Mouse (Mus musculus) CH12.LX (cell line): ENCODE measurements around the gene Lgi1. TPM values are rescaled to one million over a fixed set of nuclear protein-coding genes. Genes with fewer than 3 reads are reported as not detected.

ENCODE experiments used
- DNase-seq: peaks from one replicate; pipeline ENCODE4 v3.0.0-alpha.2; 2013; ENCODE audit errors: extremely low read depth
- H3K27ac ChIP-seq: 2 replicates; pipeline ENCODE4 v1.5.1; 2012; ENCODE audit warnings: low read depth, mild to moderate bottlenecking, control low read depth, moderate library complexity; ENCODE audit not compliant: insufficient read depth
- H3K27me3 ChIP-seq: replicated peaks from 2 replicates; pipeline ENCODE3; 2012; ENCODE audit warnings: inconsistent platforms
- H3K36me3 ChIP-seq, 2 experiments: replicated peaks in 1 of 2; 2 replicates each; pipeline versions ENCODE3 to v1.6.1; 2012; ENCODE audit warnings: inconsistent platforms in 1 of 2, low read length in 1 of 2, mild to moderate bottlenecking in 1 of 2, mixed read lengths in 1 of 2, moderate library complexity in 1 of 2; ENCODE audit not compliant: control insufficient read depth in 1 of 2, insufficient read depth in 1 of 2
- H3K4me1 ChIP-seq, 2 experiments: 2 replicates each; pipeline ENCODE4 v1.6.1; 2012; ENCODE audit warnings: inconsistent platforms in 1 of 2, moderate library complexity in 1 of 2; ENCODE audit not compliant: insufficient read depth in 2 of 2, control insufficient read depth in 1 of 2
- H3K4me2 ChIP-seq: 2 replicates; pipeline ENCODE4 v1.6.1; 2012; ENCODE audit warnings: low read depth, mild to moderate bottlenecking, control low read depth; ENCODE audit not compliant: poor library complexity, insufficient read depth, severe bottlenecking
- H3K4me3 ChIP-seq, 3 experiments: fragments of 150-350 bp in 1 of 3; sonication (generic) in 1 of 3; replicated peaks in 1 of 3; 2 replicates each; pipeline versions ENCODE3 to v1.5.1; 2011 to 2012; ENCODE audit warnings: low read depth in 2 of 3, low read length in 2 of 3, mild to moderate bottlenecking in 2 of 3, moderate library complexity in 2 of 3, control low read depth in 1 of 3, improper control_type of control experiment in 1 of 3, inconsistent platforms in 1 of 3, mixed read lengths in 1 of 3; ENCODE audit not compliant: poor library complexity in 1 of 3
- H3K79me2 ChIP-seq: replicated peaks from 2 replicates; pipeline ENCODE4 v1.6.1; 2012; ENCODE audit warnings: mild to moderate bottlenecking, moderate library complexity; ENCODE audit not compliant: control insufficient read depth, poor library complexity, insufficient read depth, severe bottlenecking; ENCODE audit errors: extremely low read depth
- H3K9ac ChIP-seq: 2 replicates; pipeline ENCODE4 v1.6.1; 2012; ENCODE audit warnings: low read depth, mild to moderate bottlenecking, control low read depth, moderate library complexity; ENCODE audit not compliant: insufficient read depth
- H3K9me3 ChIP-seq: replicated peaks from 2 replicates; pipeline ENCODE3; 2012; ENCODE audit warnings: low read length, inconsistent platforms, mixed read lengths
- BHLHE40 ChIP-seq: IDR thresholded peaks from 2 replicates; pipeline ENCODE4 v1.6.1; 2011; ENCODE audit warnings: mild to moderate bottlenecking, low read depth, low read length, improper control_type of control experiment
- CHD2 ChIP-seq: IDR thresholded peaks from 2 replicates; pipeline ENCODE4 v1.6.1; 2011; ENCODE audit warnings: low read length, improper control_type of control experiment
- CTCF ChIP-seq, 2 experiments: IDR thresholded peaks in 1 of 2; conservative IDR thresholded peaks in 1 of 2; 2 replicates each; pipeline ENCODE4 v1.5.1; 2011 to 2012; ENCODE audit warnings: low read depth in 2 of 2, low read length in 2 of 2, improper control_type of control experiment in 1 of 2, inconsistent platforms in 1 of 2, mild to moderate bottlenecking in 1 of 2, moderate library complexity in 1 of 2
- E2F4 ChIP-seq: IDR thresholded peaks from 2 replicates; pipeline ENCODE4 v1.6.1; 2011; ENCODE audit warnings: low read depth, low read length, improper control_type of control experiment; ENCODE audit not compliant: insufficient replicate concordance
- ELF1 ChIP-seq: IDR thresholded peaks from 2 replicates; pipeline ENCODE4 v1.6.1; 2014; ENCODE audit warnings: low read depth, mild to moderate bottlenecking, inconsistent platforms, low read length, improper control_type of control experiment
- GABPA ChIP-seq: IDR thresholded peaks from 2 replicates; pipeline ENCODE4 v1.6.1; 2012; ENCODE audit warnings: low read depth, low read length, improper control_type of control experiment, inconsistent platforms; ENCODE audit not compliant: insufficient replicate concordance
- HCFC1 ChIP-seq: IDR thresholded peaks from 2 replicates; pipeline ENCODE4 v1.6.1; 2012; ENCODE audit warnings: low read depth, mild to moderate bottlenecking, inconsistent platforms, low read length, improper control_type of control experiment
- IRF4 ChIP-seq: IDR thresholded peaks from 2 replicates; pipeline ENCODE4 v1.6.1; 2014; ENCODE audit warnings: low read depth, mild to moderate bottlenecking, inconsistent platforms, low read length, improper control_type of control experiment
- KAT2A ChIP-seq: IDR thresholded peaks from 2 replicates; pipeline ENCODE4 v1.6.1; 2012; ENCODE audit warnings: low read length, improper control_type of control experiment, inconsistent platforms; ENCODE audit not compliant: insufficient replicate concordance
- MAZ ChIP-seq: IDR thresholded peaks from 2 replicates; pipeline ENCODE4 v1.6.1; 2012; ENCODE audit warnings: low read depth, mild to moderate bottlenecking, inconsistent platforms, low read length, improper control_type of control experiment, moderate library complexity
- MYC ChIP-seq: IDR thresholded peaks from 2 replicates; pipeline ENCODE4 v1.6.1; 2011; ENCODE audit warnings: low read depth, mild to moderate bottlenecking, improper control_type of control experiment, low read length
- NELFE ChIP-seq: IDR thresholded peaks from 2 replicates; pipeline ENCODE4 v1.6.1; 2011; ENCODE audit warnings: low read depth, low read length, improper control_type of control experiment
- RCOR1 ChIP-seq: conservative IDR thresholded peaks from 2 replicates; pipeline ENCODE4 v1.6.1; 2012; ENCODE audit warnings: low read depth, mild to moderate bottlenecking, inconsistent platforms, low read length, improper control_type of control experiment
- SIN3A ChIP-seq: IDR thresholded peaks from 2 replicates; pipeline ENCODE4 v1.6.1; 2012; ENCODE audit warnings: low read length, improper control_type of control experiment, inconsistent platforms
- TBP ChIP-seq: conservative IDR thresholded peaks from 2 replicates; pipeline ENCODE4 v1.6.1; 2011; ENCODE audit warnings: low read depth, low read length, improper control_type of control experiment
- TCF12 ChIP-seq: IDR thresholded peaks from 2 replicates; pipeline ENCODE4 v1.6.1; 2014; ENCODE audit warnings: low read depth, mild to moderate bottlenecking, inconsistent platforms, low read length, improper control_type of control experiment
- UBTF ChIP-seq: IDR thresholded peaks from 2 replicates; pipeline ENCODE4 v1.6.1; 2012; ENCODE audit warnings: low read depth, mild to moderate bottlenecking, inconsistent platforms, low read length, improper control_type of control experiment, moderate library complexity
- USF1 ChIP-seq: IDR thresholded peaks from 2 replicates; pipeline ENCODE4 v1.6.1; 2014; ENCODE audit warnings: low read depth, mild to moderate bottlenecking, inconsistent platforms, low read length, improper control_type of control experiment
- USF2 ChIP-seq: conservative IDR thresholded peaks from 2 replicates; pipeline ENCODE4 v1.6.1; 2011; ENCODE audit warnings: low read depth, low read length, improper control_type of control experiment
- ZKSCAN1 ChIP-seq: IDR thresholded peaks from 2 replicates; pipeline ENCODE4 v1.6.1; 2012; ENCODE audit warnings: low read depth, inconsistent platforms, low read length, improper control_type of control experiment, borderline replicate concordance
- ZMIZ1 ChIP-seq: IDR thresholded peaks from 2 replicates; pipeline ENCODE4 v1.6.1; 2012; ENCODE audit warnings: low read depth, mild to moderate bottlenecking, inconsistent platforms, low read length, improper control_type of control experiment
- ZNF384 ChIP-seq: IDR thresholded peaks from 2 replicates; pipeline ENCODE4 v1.6.1; 2012; ENCODE audit warnings: low read depth, low read length, improper control_type of control experiment, inconsistent platforms
- dilution Hi-C: fragments of 300-500 bp; cut with MboI; formaldehyde crosslinking; loops from 2 replicates; pipeline ENCODE4 v1.14.3; 2020; ENCODE audit warnings: low sequenced_read_pairs; ENCODE audit not compliant: extremely low pct_unique_long_range_greater_than_20kb, extremely low pct_ligation_motif_present
- in situ Hi-C: fragments of 300-500 bp; cut with MboI; formaldehyde crosslinking; loops from 3 replicates; pipeline ENCODE4 v1.14.3; 2019; ENCODE audit warnings: low sequenced_read_pairs, low pct_ligation_motif_present, low pct_unique_long_range_greater_than_20kb, mixed read lengths
- polyA plus RNA-seq: library from polyadenylated mRNA; unstranded; fragments of >175 nt; gene quantifications from 2 replicates; pipeline ENCODE4 v1.2.1, GENCODE M21; 2012; ENCODE audit warnings: low read depth; ENCODE audit not compliant: insufficient read length
- total RNA-seq, 2 experiments: library from RNA; depleted of rRNA; stranded (reverse); fragments of 300-350 nt in 1 of 2; fragments of >200 nt in 1 of 2; gene quantifications; 2 replicates each; pipeline ENCODE4 v1.2.3; 2012 to 2014

Gene Lgi1
- total and polyA plus RNA-seq, 3 experiments = 0.20 TPM; not detected in 2

- TF ChIP-seq ZNF384 (no peak), USF1 (no peak), MYC (no peak), NELFE (no peak), SIN3A (no peak), KAT2A (no peak), ZMIZ1 (no peak), TBP (no peak), UBTF (no peak), GABPA (no peak), IRF4 (no peak), BHLHE40 (no peak), ELF1 (no peak), ZKSCAN1 (no peak), RCOR1 (no peak), HCFC1 (no peak), MAZ (no peak), CTCF (conservative IDR thresholded peaks at IDR 0.05 in 1 of 2, IDR thresholded peaks at IDR 0.05 in 1 of 2; ENCODE audit: low read depth in 2 of 2, low read length in 2 of 2) (no peak)
- Histone ChIP-seq H3K9me3 (no peaks in the 10 kb centered on the region), H3K79me2 (no peaks in the 10 kb centered on the region), H3K36me3 (no peaks in the 10 kb centered on the region), H3K27me3 (no peaks in the 10 kb centered on the region), H3K4me1 (no peaks in the 10 kb centered on the region), H3K4me2 (no peak overlapping the region), H3K27ac (no peak overlapping the region), H3K9ac (no peak overlapping the region), H3K4me3 (no peak overlapping the region)
- DNase-seq = no peak
- in situ Hi-C loops (no loop called here), dilution Hi-C loops (no loop called here)
Observed at GRCm38 (mm10) chr19:38291432-38291831, 27.1 kb downstream of the Lgi1 start.

- Histone ChIP-seq H3K27ac (no peak overlapping the region), H3K4me3 (no peak overlapping the region), H3K79me2 (no peaks in the 10 kb centered on the region), H3K4me2 (no peak overlapping the region), H3K36me3 (no peaks in the 10 kb centered on the region)
- dilution Hi-C loops = no loop called here
- no peak for DNase-seq
- TF ChIP-seq HCFC1 = no peak
- TF ChIP-seq MAZ = no peak
- no peak for TF ChIP-seq E2F4
- no peak for TF ChIP-seq ZMIZ1
- TF ChIP-seq USF2 = no peak
- TF ChIP-seq SIN3A = no peak
- no peak for TF ChIP-seq TCF12
- no peak for TF ChIP-seq USF1
- no peak for TF ChIP-seq BHLHE40
- no peak for TF ChIP-seq CHD2
- TF ChIP-seq, all 38 proteins: peak for 0
- H3K4me1 ChIP-seq = 0 out of 4 replicates have a peak, but pooled peaks cover 0 to 4% of the 10 kb centered on the region in 2 experiments
- H3K27me3 ChIP-seq = no peaks in the 10 kb centered on the region
- no peak overlapping the region for H3K9ac ChIP-seq
- no peaks in the 10 kb centered on the region for H3K9me3 ChIP-seq
- in situ Hi-C loops = no loop called here
Observed at GRCm38 (mm10) chr19:38298018-38298626, 33.8 kb downstream of the Lgi1 start.
